Mouse (Mus musculus): Measurements from ENCODE around the gene Prkd2.

DNA sequence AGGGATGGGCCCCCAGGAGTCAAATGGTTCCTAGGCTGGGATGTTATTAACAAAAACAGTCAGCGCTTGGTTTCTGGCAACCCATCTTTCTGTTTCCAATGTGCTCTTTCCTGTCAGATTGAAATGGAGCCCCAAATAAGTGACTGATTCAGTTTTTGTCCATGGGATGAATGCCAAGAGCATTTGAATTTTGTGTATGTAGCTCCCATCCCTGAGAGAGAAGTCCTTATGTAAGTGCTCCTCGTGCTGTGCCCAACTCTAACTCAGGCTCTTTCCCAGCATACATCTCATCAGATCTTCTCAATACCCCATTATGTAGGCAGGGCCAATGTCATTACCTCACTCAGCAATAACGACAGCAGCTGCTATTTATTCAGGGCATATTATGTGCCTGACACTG, 25.0 kb upstream of the Prkd2 start:
- TF ChIP-seq CTCF (IDR thresholded peaks at IDR 0.05; ENCODE audit: low read depth, low read length) (no peak), POLR2AphosphoS5 (IDR thresholded peaks at IDR 0.05; ENCODE audit: insufficient replicate concordance, low read depth, low read length) (no peak), TAL1 (conservative IDR thresholded peaks at IDR 0.05; ENCODE audit: low read depth, low read length) (no peak), GATA1 (IDR thresholded peaks at IDR 0.05; ENCODE audit: borderline replicate concordance, low read length) (no peak)

Data from G1E (cell line).